Mouse (Mus musculus): ENCODE results near the gene Hprt.

DNA sequence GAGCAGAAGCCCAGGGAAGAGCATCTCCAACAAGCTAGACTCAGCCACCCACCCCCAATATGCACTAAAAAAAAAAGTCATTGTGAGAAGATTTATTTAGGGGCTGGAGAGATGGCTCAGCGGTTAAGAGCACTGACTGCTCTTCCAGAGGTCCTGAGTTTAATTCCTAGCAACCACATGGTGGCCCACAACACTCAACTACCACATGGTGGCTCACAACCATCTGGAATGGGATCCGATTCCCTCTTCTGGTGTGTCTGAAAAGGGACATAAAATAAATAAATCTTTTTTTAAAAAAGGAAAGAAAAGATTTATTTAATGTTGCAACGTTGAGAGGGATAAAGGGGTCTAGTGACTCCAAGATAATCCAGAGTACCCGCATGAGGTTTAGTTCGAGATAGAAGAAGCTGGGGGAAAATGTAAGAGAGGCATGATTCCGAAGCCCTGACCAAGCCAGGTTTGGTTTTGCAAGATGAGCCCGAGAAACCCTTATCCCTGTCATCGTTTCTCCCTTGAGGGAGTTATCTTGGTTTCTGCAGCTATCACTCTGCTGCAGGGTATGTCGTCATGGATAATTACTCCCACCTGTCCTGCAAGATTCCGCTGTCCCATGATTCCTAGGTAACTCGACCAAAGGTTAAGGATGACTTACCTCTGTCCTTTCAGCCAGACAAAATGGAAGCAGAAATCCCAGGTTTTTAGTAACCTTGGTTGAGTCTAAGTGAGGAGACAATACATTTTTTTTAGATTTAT lies 37.7 kb downstream of the Hprt start:
- no peak for TF ChIP-seq CTCF (IDR thresholded peaks at IDR 0.05; ENCODE audit: control insufficient read depth, insufficient read depth, low read length)
- no peak for TF ChIP-seq POLR2A (IDR thresholded peaks at IDR 0.05; ENCODE audit: borderline replicate concordance, control insufficient read depth, low read depth, low read length)
